Mouse (Mus musculus) brain, embryonic 14.5 days (tissue): ENCODE data around the gene Prpf40b.

Experiments
- CTCF ChIP-seq: fragments of 200-500 bp; IDR thresholded peaks from 2 replicates; pipeline ENCODE4 v1.5.1; 2012; ENCODE audit warnings: inconsistent platforms, mild to moderate bottlenecking, moderate library complexity, borderline replicate concordance; ENCODE audit not compliant: insufficient read depth, insufficient read length; ENCODE audit errors: extremely low read depth
- POLR2A ChIP-seq: fragments of 200-500 bp; IDR thresholded peaks from 2 replicates; pipeline ENCODE4 v1.6.1; 2012; ENCODE audit warnings: mild to moderate bottlenecking, inconsistent platforms, borderline replicate concordance; ENCODE audit not compliant: poor library complexity, insufficient read depth, insufficient read length, severe bottlenecking; ENCODE audit errors: extremely low read depth

- TF ChIP-seq CTCF (no peak), POLR2A (no peak)
These were observed 33.1 kb downstream of the Prpf40b start for GRCm38 (mm10) chr15:99328011-99328410.
